ENCODE assay signal across 7 mouse cellular contexts in the genomic region with DNA sequence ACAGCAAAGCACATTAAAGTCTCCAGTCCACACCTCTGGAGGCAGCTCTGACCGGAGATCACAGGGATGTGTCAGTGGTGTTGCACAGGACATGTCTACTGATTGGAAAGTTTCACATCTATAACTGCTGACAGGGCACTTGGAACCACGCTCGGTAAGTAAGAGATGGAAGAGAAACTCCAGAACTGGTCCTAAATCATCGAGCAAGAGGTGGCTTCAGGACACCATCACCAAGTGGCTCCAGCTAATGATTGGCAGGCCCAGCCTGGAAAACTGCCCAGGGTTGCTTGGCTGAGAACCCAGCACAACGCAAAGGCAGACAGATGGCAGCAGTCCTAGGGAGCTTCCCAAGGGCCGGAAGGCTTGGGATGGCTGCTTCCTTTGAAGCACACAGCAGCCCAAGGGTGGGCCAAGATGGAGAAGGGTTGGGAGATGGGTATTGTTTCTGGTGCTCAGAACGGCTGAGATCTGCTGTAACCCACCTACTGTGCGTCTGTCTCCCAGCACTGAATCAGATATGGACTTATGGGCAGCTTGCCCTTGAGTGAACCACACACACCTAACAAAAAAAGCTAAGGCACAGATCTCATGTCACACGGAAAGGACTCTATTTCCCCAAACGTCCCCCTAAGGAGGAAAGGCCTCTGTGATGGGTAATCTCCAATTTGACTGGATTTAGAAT.
DNase-seq lines count a peak whose midpoint lies in the region; ATAC-seq lines count a peak whose summit lies in the region.

No protein-coding gene starts in this region.

- ATAC-seq in cerebellum, adult (ENCODE audit: insufficient number of reproducible peaks, low FRiP score, low TSS enrichment), result peak; percentile 86
- ATAC-seq in megakaryocyte, adult 5-6 weeks (ENCODE audit: poor library complexity, severe bottlenecking), result no peak

- DNase-seq in adrenal gland, adult 2 months, result peak; percentile 94
- peak; percentile 86 for DNase-seq in gastrocnemius, postnatal 10 days
- DNase-seq in kidney, postnatal 10 days, result peak; percentile 92
- DNase-seq in lung, adult 18-20 months, result peak; percentile 85 to 90
- peak; percentile 68 for DNase-seq in testis, postnatal 10 days (ENCODE audit: low spot score)
